Mouse (Mus musculus) lung, postnatal 4 days (tissue): ENCODE measurements at regions not wholly inside any gene's neighbourhood (a gene's known extent, or its start where the extent isn't known, plus 50 kb on each side); places are given as distances from the start of the nearest gene placed in this dataset.
"Not testable (repeated sequence)": the region's sequence is repeated elsewhere in the genome, so short reads cannot be mapped to it uniquely, and the experiment has no call there.

Source experiments
- DNase-seq, 2 experiments: peaks; one replicate each; pipeline ENCODE4 v3.0.0; 2021

DNA sequence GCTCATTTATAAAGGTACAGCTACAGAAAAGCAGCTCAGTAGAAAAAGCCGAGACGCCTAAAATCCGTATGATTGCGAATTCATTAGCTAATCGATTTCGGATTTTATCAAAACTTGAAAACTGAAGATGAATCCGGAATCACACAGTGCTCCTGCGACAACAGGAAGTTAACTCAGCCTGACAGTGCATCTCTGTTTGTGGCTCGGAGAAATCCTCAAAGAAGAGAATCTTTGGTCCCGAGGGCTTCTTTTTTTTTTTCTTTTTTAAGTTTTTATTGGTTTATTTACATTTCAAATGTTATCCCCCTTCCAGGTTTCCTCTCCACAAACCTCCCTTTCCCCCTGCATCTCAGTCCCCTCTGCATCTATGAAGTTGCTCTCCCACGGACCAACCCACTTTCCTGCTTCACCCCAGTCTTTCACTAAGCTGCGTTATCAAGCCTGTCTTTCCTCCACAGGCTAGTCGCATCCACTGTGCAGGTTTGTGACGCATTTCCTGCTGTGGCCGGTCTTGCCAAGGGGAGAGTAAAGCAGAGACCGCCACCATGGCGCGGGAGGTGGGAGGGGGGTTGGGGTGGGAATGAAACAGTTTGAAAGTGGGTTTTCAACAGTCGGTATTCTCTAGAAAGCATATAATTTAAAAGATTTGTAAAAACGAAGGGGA, 593.4 kb upstream of the Snrpn start:
- peak in 1 of 2 experiments; percentile 4 for DNase-seq

DNA sequence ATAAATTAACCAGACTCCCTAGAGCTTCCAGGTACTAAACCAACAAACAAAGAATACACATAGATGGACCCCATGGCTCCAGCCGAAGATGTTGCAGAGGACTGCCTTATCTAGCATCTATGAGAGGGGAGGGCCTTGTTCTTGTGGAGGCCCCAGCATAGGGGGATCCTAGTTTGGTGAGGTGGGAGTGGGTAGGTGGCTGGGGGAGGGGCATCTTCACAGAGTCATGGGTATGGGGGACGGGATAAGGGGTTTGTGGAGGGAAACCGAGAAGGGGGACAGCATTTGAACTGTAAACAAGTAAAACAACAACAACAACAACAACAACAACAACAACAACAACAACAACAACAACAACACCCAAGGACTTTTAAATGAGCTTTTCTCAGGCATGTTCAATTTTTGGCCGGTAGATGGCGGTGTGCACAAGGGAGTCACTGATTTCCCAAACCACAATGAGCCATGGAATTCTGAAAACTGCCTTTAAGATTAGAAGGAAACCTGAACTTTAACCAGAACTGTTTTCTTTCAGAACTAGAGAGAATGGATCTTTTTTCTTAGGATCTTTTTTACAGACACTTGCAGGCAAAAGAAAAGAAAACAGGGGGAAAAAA, 588.2 kb upstream of the Snrpn start:
- not testable (repeated sequence) for DNase-seq
